Mouse (Mus musculus) liver, embryonic 14.5 days (tissue): Measurements from ENCODE around the gene Tgfbr3. TPM values are rescaled to one million over a fixed set of nuclear protein-coding genes. Genes with fewer than 3 reads are reported as not detected.

Experiments used
- ATAC-seq: fragments of 200-750 bp; cut with Nextera tagmentation; 2 replicates; pipeline ENCODE4 v1.8.0; 2017; ENCODE audit warnings: moderate number of reproducible peaks, mild to moderate bottlenecking, moderate library complexity; ENCODE audit not compliant: insufficient read depth
- DNase-seq, 3 experiments: peaks; one replicate each; pipeline ENCODE4 v3.0.0-alpha.2; 2012 to 2013; ENCODE audit warnings: low read depth in 3 of 3, low spot score in 3 of 3
- H3K27ac ChIP-seq: fragments of 300-500 bp; sonication (generic); 2 replicates; pipeline ENCODE4 v1.5.1; 2014; ENCODE audit warnings: moderate library complexity, mild to moderate bottlenecking, control low read depth, inconsistent platforms
- H3K27me3 ChIP-seq: fragments of 300-500 bp; sonication (generic); 2 replicates; pipeline ENCODE4 v1.6.1; 2014; ENCODE audit warnings: mild to moderate bottlenecking, low read length, moderate library complexity; ENCODE audit not compliant: control insufficient read depth, insufficient read depth
- H3K36me3 ChIP-seq: fragments of 300-500 bp; sonication (generic); replicated peaks from 2 replicates; pipeline ENCODE4 v1.6.1; 2014; ENCODE audit warnings: low read depth; ENCODE audit not compliant: control insufficient read depth, insufficient read depth
- H3K4me1 ChIP-seq, 2 experiments: fragments of 200-500 bp in 1 of 2; fragments of 300-500 bp in 1 of 2; sonication (generic) in 1 of 2; replicated peaks; 2 replicates each; pipeline ENCODE4 v1.6.1; 2012 to 2014; ENCODE audit warnings: antibody characterized with exemption in 1 of 2, inconsistent platforms in 1 of 2, low read length in 1 of 2; ENCODE audit not compliant: control insufficient read depth in 2 of 2, insufficient read depth in 2 of 2
- H3K4me2 ChIP-seq: fragments of 300-500 bp; sonication (generic); 2 replicates; pipeline ENCODE4 v1.6.1; 2014; ENCODE audit warnings: low read depth, mild to moderate bottlenecking, control low read depth, moderate library complexity
- H3K4me3 ChIP-seq, 2 experiments: fragments of 200-500 bp in 1 of 2; fragments of 300-500 bp in 1 of 2; sonication (generic) in 1 of 2; 2 replicates each; pipeline ENCODE4 v1.5.1; 2012 to 2014; ENCODE audit warnings: low read depth in 2 of 2, low read length in 2 of 2, mild to moderate bottlenecking in 2 of 2, control low read depth in 1 of 2, inconsistent platforms in 1 of 2, moderate library complexity in 1 of 2; ENCODE audit not compliant: insufficient read depth in 1 of 2
- H3K9ac ChIP-seq: fragments of 300-500 bp; sonication (generic); replicated peaks from 2 replicates; pipeline ENCODE4 v1.6.1; 2014; ENCODE audit warnings: mild to moderate bottlenecking, control low read depth, moderate library complexity
- H3K9me3 ChIP-seq: fragments of 300-500 bp; sonication (generic); 2 replicates; pipeline ENCODE4 v1.6.1; 2016; ENCODE audit warnings: low read length, mixed read lengths; ENCODE audit not compliant: control insufficient read depth
- CTCF ChIP-seq: IDR thresholded peaks from 2 replicates; pipeline ENCODE4 v1.5.1; 2016; ENCODE audit warnings: antibody characterized with exemption, low read depth, control low read depth
- EP300 ChIP-seq: IDR thresholded peaks from 2 replicates; pipeline ENCODE4 v1.6.1; 2016; ENCODE audit warnings: antibody characterized with exemption, low read depth
- WGBS: fragments of 180-500 bp; shearing (Covaris S2); extraction: QIAGEN DNeasy Blood & Tissue Kit; methylation state at CpG from one replicate; pipeline ENCODE4 v1.1.7; 2014; ENCODE audit not compliant: insufficient replicate concordance; 5-methylcytosine and 5-hydroxymethylcytosine counted together
- polyA plus RNA-seq, 2 experiments: library from polyadenylated mRNA; depleted of rRNA in 1 of 2; stranded (reverse) in 1 of 2; unstranded in 1 of 2; fragments of >200 nt; fragmentation: Nextera tagmentation in 1 of 2; extraction: Ambion mirVana in 1 of 2; gene quantifications; 2 replicates each; pipeline versions ENCODE4 v1.2.1 to v1.2.3; 2012 to 2014

The Tgfbr3 gene
- polyA plus RNA-seq, 2 experiments, result 4.3 to 7.5 TPM

DNA sequence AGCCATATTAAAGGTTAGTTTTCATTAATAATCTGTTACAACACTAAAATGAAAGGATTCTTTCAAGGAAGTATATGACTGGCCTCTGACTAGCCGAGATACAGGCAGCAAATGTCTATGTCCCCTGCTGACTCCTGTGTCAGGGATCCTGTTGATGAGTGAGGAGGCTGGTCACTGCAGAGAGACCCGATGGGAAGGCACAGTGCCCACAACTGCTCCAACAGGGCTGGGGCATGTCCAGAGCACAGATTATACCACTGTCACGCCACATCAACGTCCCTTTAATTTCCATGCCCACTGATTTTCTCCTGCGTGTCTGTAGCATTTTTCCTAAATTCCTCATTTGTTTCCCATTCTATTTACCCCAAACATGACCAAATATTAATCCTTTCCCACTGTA is 146.0 kb downstream of the Tgfbr3 start:
- Histone ChIP-seq H3K36me3 (no peaks in the 10 kb centered on the region), H3K4me1 (peaks cover 35 to 42% of the 10 kb centered on the region in 2 experiments), H3K9ac (no peak overlapping the region), H3K4me3 (no peak overlapping the region), H3K4me2 (no peak overlapping the region), H3K27ac (peak overlapping the region; percentile 18; the same call in 1 of the 2 replicates), H3K9me3 (no peaks in the 10 kb centered on the region), H3K27me3 (no peaks in the 10 kb centered on the region)
- 75% methylated on average over 5 of the region's 5 CpGs for WGBS
- TF ChIP-seq CTCF (no peak), EP300 (no peak)
- ATAC-seq (no peak), DNase-seq (no peak)

DNA sequence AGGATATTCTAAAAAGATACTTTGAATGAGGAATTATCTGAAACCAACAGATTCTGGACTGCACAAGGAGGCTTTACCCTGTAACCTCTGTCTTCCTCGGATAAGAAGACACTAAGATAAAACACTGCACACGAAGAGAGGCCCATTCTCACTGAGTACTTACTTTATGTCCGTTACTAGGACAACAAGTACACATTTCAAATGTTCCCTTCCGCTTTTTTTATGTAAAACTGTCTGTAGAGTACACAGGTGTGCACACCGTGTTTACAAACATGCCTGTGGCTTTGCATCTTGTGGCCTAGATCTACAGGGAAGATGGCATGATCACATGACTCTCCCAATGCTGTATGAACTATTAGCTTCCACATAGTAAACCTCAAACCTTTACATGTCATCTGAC is 146.6 kb downstream of the Tgfbr3 start:
- ATAC-seq (peak; percentile 87), DNase-seq (peak; percentile 67 to 74 (median 71))
- Histone ChIP-seq H3K9ac (peak overlapping the region; percentile 2; the same call in 1 of the 2 replicates), H3K4me3 (no peak overlapping the region), H3K9me3 (no peaks in the 10 kb centered on the region), H3K4me1 (peaks cover 35 to 40% of the 10 kb centered on the region in 2 experiments), H3K27ac (peak overlapping the region; percentile 70), H3K4me2 (peak overlapping the region; percentile 53), H3K36me3 (no peaks in the 10 kb centered on the region), H3K27me3 (no peaks in the 10 kb centered on the region)
- WGBS, result 17% methylated on average over 5 of the region's 5 CpGs
- TF ChIP-seq CTCF (no peak), EP300 (peak; percentile 92)

DNA sequence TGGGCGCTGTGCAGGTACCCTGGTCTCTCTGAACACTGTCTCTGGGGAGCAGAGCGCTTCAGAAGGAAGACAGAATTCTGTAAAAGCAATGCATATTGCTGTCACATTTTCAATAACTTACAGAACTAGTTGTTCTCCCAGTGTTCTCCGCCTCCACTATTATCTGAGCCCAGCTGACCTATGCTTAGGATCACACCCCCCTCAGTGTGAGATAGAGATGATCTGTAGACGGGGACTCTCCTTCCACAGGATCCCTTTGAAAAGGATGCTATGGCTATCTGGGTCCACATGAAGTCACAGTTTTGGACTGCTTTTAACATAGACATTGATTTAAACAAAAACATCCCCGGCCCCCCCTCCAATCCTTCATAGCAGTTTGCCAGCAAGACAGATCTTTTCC is 148.1 kb downstream of the Tgfbr3 start:
- Histone ChIP-seq H3K36me3 (no peaks in the 10 kb centered on the region), H3K9me3 (no peaks in the 10 kb centered on the region), H3K27ac (no peak overlapping the region; the same call in 1 of the 2 replicates), H3K9ac (no peak overlapping the region), H3K27me3 (no peaks in the 10 kb centered on the region), H3K4me1 (peaks cover 35 to 40% of the 10 kb centered on the region in 2 experiments), H3K4me3 (no peak overlapping the region), H3K4me2 (peak overlapping the region; percentile 13)
- ATAC-seq, result peak; percentile 36; the same call in 1 of the 2 replicates
- TF ChIP-seq CTCF, result no peak
- 47% methylated on average over 5 of the region's 5 CpGs for WGBS
- DNase-seq, result peak in 1 of 3 experiments; percentile 19

DNA sequence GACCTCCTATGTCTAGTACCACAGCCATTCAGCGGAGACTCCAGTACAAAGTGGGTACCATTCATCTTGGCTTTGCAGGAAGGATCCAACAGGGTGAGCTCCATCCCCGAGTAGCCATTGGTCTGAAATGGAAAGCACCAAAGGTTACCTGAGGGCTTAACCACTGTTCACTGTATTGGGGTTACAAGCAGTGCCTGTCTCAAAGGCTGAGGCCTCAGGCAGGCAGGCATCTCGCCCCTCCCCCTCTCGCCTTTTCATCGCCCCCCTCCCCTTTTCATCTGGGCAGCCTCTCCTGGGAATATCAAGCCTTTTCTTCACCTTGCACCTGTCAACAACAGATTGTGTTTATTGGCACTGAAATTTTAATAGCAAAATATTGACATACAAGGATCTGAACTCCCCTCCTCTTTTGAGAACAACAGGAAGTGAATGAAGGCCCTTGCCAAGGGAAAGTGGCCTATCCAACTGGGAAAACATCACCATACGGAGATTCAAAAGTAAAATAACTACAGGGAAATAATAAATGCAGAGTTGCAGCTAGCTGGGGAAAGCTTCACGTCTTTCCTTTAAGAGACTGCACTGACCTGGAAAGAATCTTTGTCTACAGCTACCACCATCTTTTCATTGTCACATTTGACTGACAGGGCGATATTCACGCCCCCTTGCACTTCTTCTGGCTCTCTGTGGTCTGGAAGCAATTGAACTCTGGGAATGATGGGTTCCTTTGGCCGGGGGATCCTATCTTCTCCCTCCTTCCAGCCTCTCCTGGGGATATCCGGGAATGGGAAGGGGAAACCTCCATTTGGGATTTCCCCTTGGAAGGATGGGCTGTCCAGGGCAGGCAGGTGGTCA is 149.4 kb downstream of the Tgfbr3 start:
- ATAC-seq (no peak), DNase-seq (no peak)
- no peaks in the 10 kb centered on the region for H3K36me3 ChIP-seq
- TF ChIP-seq CTCF, result no peak
- no peak for TF ChIP-seq EP300
- H3K4me2 ChIP-seq, result no peak overlapping the region
- H3K9ac ChIP-seq, result no peak overlapping the region
- H3K9me3 ChIP-seq, result no peaks in the 10 kb centered on the region
- 80% methylated on average over 11 of the region's 11 CpGs for WGBS
- no peak overlapping the region for H3K4me3 ChIP-seq
- H3K27ac ChIP-seq, result no peak overlapping the region
- peaks cover 35% of the 10 kb centered on the region in 2 experiments for H3K4me1 ChIP-seq
- H3K27me3 ChIP-seq, result no peaks in the 10 kb centered on the region

DNA sequence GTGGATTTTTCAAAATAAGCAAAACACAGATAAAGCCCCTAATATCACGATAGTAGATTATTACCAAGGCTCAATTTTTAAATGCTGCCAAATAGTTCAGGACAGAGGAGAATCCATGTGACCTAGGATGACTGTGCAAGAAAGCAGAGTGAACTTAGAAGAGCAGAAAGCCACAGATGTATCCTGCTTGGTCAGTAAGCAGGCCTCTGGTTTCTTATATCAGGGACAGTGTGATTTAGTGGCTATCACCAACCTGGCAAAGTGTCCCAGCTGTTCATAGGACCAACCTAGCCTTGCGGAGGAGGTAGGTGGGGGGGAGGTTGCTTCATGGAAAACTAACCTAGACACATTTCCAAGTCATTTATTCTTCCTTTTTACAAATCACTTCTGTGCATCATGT is 156.1 kb downstream of the Tgfbr3 start:
- Histone ChIP-seq H3K9me3 (no peaks in the 10 kb centered on the region), H3K4me1 (no peaks in the 10 kb centered on the region), H3K36me3 (no peaks in the 10 kb centered on the region; the same call in 1 of the 2 replicates), H3K4me3 (no peak overlapping the region), H3K27ac (no peak overlapping the region), H3K27me3 (no peaks in the 10 kb centered on the region), H3K9ac (no peak overlapping the region), H3K4me2 (no peak overlapping the region)
- no peak for ATAC-seq
- WGBS, result 76% methylated on average over 2 of the region's 2 CpGs
- DNase-seq, result no peak
- TF ChIP-seq EP300, result no peak
- no peak for TF ChIP-seq CTCF
